Mouse (Mus musculus) embryonic facial prominence, embryonic 13.5 days (tissue): ENCODE results near the gene St3gal4. TPM values are rescaled to one million over a fixed set of nuclear protein-coding genes. Genes with fewer than 3 reads are reported as not detected.

Experiments
- ATAC-seq: fragments of 200-750 bp; cut with Nextera tagmentation; 2 replicates; pipeline ENCODE4 v1.8.0; 2017; ENCODE audit warnings: low read depth; ENCODE audit not compliant: insufficient number of reproducible peaks, insufficient read depth, low FRiP score, low TSS enrichment
- H3K27ac ChIP-seq: fragments of 300-500 bp; sonication (generic); 2 replicates; pipeline ENCODE4 v1.5.1; 2015; ENCODE audit warnings: moderate library complexity, mild to moderate bottlenecking, inconsistent platforms
- H3K27me3 ChIP-seq: fragments of 300-500 bp; sonication (generic); 2 replicates; pipeline ENCODE4 v1.6.1; 2015; ENCODE audit warnings: mild to moderate bottlenecking, inconsistent platforms
- H3K36me3 ChIP-seq: fragments of 300-500 bp; sonication (generic); 2 replicates; pipeline ENCODE4 v1.6.1; 2015; ENCODE audit warnings: mild to moderate bottlenecking, inconsistent platforms
- H3K4me1 ChIP-seq: fragments of 300-500 bp; sonication (generic); 2 replicates; pipeline ENCODE4 v1.6.1; 2015; ENCODE audit warnings: inconsistent platforms
- H3K4me2 ChIP-seq: fragments of 300-500 bp; sonication (generic); 2 replicates; pipeline ENCODE4 v1.6.1; 2015; ENCODE audit warnings: moderate library complexity, mild to moderate bottlenecking, inconsistent platforms
- H3K4me3 ChIP-seq: fragments of 300-500 bp; sonication (generic); 2 replicates; pipeline ENCODE4 v1.5.1; 2015; ENCODE audit warnings: mild to moderate bottlenecking, inconsistent platforms
- H3K9ac ChIP-seq: fragments of 300-500 bp; sonication (generic); 2 replicates; pipeline ENCODE4 v1.6.1; 2015; ENCODE audit warnings: mild to moderate bottlenecking, inconsistent platforms
- H3K9me3 ChIP-seq: fragments of 300-500 bp; sonication (generic); 2 replicates; pipeline ENCODE4 v1.6.1; 2016; ENCODE audit warnings: inconsistent platforms
- WGBS: fragments of 180-500 bp; shearing (Covaris S2); methylation state at CpG from one replicate; pipeline ENCODE4 v1.1.7; 2015; ENCODE audit warnings: mixed read lengths; 5-methylcytosine and 5-hydroxymethylcytosine counted together
- polyA plus RNA-seq: library from polyadenylated mRNA; unstranded; fragments of >200 nt; fragmentation: Nextera tagmentation; extraction: Ambion mirVana; gene quantifications from 2 replicates; pipeline ENCODE4 v1.2.1, GENCODE M21; 2015

Gene St3gal4
- polyA plus RNA-seq, 1 experiment from 2014 or later: 42.0 TPM

DNA sequence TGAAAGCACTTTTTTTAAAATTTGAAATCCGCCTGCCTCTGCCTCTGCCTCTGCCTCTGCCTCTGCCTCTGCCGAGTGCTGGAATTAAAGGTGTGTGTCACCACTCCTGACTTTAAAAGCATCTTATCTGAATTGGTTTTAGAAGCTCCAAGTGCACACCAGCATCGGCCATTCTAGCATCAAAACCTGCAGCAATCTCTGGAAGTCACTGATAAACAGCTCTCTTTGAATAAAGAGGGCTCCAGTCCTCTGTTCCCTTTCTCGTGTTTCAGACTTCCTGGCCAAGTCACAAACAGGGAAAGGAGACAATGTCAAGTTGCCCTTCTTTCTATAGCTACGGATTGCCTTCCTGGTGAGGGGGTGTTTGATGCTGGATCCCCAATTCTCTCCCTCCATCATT is 79.2 kb downstream of the St3gal4 start:
- H3K36me3 ChIP-seq: no peaks in the 10 kb centered on the region
- H3K4me2 ChIP-seq: no peak overlapping the region
- no peak for ATAC-seq
- no peak overlapping the region for H3K9ac ChIP-seq
- H3K27me3 ChIP-seq: 0 out of 2 replicates have a peak, but pooled peaks cover 2% of the 10 kb centered on the region
- 40% methylated on average over 5 of the region's 5 CpGs for WGBS
- H3K9me3 ChIP-seq: no peaks in the 10 kb centered on the region; the same call in 1 of the 2 replicates
- peak overlapping the region; percentile 18; the same call in 1 of the 2 replicates for H3K27ac ChIP-seq
- H3K4me1 ChIP-seq: peaks cover 40% of the 10 kb centered on the region
- H3K4me3 ChIP-seq: no peak overlapping the region

- H3K36me3 ChIP-seq: no peaks in the 10 kb centered on the region
- H3K9ac ChIP-seq: no peak overlapping the region
- H3K9me3 ChIP-seq: no peaks in the 10 kb centered on the region; the same call in 1 of the 2 replicates
- peak overlapping the region; percentile 41; the same call in 1 of the 2 replicates for H3K27ac ChIP-seq
- WGBS: 61% methylated on average over 7 of the region's 7 CpGs
- H3K27me3 ChIP-seq: 0 out of 2 replicates have a peak, but pooled peaks cover 5% of the 10 kb centered on the region
- no peak overlapping the region for H3K4me2 ChIP-seq
- H3K4me1 ChIP-seq: peaks cover 35% of the 10 kb centered on the region
- no peak overlapping the region for H3K4me3 ChIP-seq
- ATAC-seq: no peak
Observed at GRCm38 (mm10) chr9:35038922-35039586, 80.0 kb downstream of the St3gal4 start.

DNA sequence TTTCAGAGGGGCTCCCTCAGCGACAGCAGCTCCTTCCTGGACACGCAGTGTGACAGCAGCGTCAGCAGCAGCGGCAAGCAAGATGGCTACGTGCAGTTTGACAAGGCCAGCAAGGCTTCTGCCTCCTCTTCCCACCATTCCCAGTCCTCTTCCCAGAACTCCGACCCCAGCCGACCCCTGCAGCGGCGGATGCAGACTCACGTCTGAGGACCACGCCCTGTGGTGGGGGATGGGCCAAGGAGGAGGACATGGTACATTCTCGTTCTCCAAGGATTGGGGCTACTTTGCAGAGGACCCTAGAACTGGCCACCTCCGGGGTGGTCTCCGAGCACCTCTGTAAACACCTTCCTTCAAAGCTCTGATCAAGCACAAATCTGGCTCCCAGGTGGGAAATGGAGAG is 84.0 kb downstream of the St3gal4 start:
- no peak overlapping the region for H3K4me2 ChIP-seq
- 0 out of 2 replicates have a peak, but pooled peaks cover 5% of the 10 kb centered on the region for H3K27me3 ChIP-seq
- no peaks in the 10 kb centered on the region; the same call in 1 of the 2 replicates for H3K9me3 ChIP-seq
- peaks cover 17% of the 10 kb centered on the region; the same call in 1 of the 2 replicates for H3K4me1 ChIP-seq
- H3K9ac ChIP-seq: no peak overlapping the region
- no peaks in the 10 kb centered on the region for H3K36me3 ChIP-seq
- 43% methylated on average over 14 of the region's 14 CpGs for WGBS
- no peak for ATAC-seq
- H3K27ac ChIP-seq: no peak overlapping the region
- H3K4me3 ChIP-seq: no peak overlapping the region

DNA sequence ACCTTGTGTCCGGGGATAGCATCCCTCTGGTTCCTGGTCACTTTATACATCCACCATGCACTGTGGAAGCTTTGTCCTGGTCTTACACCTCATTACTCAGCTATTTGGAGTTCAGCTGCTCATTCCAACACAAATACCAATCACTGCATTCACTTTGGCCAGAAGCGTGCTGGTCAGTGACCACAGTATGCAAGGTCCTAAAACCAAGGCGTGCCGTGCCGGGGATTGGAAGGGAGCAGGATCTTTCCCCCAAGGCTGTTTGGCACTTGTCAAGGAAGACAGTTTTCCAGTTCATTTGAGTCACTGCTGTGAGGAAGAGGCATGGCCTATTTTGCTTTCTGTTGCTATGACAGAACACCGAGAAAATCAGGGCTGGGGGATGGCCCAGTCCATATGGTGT is 86.6 kb downstream of the St3gal4 start:
- no peak overlapping the region for H3K4me2 ChIP-seq
- no peak overlapping the region for H3K4me3 ChIP-seq
- 65% methylated on average over 6 of the region's 6 CpGs for WGBS
- peaks cover 7% of the 10 kb centered on the region; the same call in 1 of the 2 replicates for H3K4me1 ChIP-seq
- no peak for ATAC-seq
- no peaks in the 10 kb centered on the region; the same call in 1 of the 2 replicates for H3K9me3 ChIP-seq
- no peak overlapping the region for H3K9ac ChIP-seq
- H3K36me3 ChIP-seq: no peaks in the 10 kb centered on the region
- H3K27me3 ChIP-seq: peaks cover 5% of the 10 kb centered on the region; the same call in 1 of the 2 replicates
- no peak overlapping the region for H3K27ac ChIP-seq

GRCm38 (mm10) chr9:35030823-35031222 is 88.2 kb downstream of the St3gal4 start:
- Histone ChIP-seq H3K4me3 (no peak overlapping the region), H3K4me2 (no peak overlapping the region), H3K4me1 (peaks cover 20% of the 10 kb centered on the region), H3K9me3 (no peaks in the 10 kb centered on the region), H3K9ac (no peak overlapping the region), H3K27me3 (peaks cover 5% of the 10 kb centered on the region; the same call in 1 of the 2 replicates), H3K27ac (no peak overlapping the region), H3K36me3 (no peaks in the 10 kb centered on the region)
- no peak for ATAC-seq
- WGBS: 65% methylated on average over 5 of the region's 5 CpGs

- no peak for ATAC-seq
Observed at GRCm38 (mm10) chr9:35027382-35027997, 91.6 kb downstream of the St3gal4 start.

DNA sequence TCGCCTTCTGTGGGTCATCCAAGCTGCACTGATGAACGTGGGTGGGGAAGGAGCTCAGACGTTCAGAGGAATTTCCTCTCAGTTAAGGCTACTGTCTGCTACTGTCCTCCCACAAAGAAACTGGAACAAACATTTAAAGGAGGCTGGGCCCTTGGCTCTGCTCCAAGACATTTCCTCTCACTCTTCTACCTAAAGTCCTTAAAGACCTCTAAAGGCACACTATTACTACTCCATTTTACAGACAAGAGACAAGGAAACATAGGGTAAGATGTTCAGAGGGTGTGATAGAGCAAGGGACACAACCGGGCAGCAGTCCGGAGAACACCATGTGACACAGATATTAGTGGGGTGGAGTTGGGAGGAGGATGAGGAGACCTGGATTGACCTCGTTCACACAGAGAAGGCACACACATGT is 92.2 kb downstream of the St3gal4 start:
- WGBS: 57% methylated on average over 6 of the region's 6 CpGs

More at GRCm38 (mm10) chr9:35027382-35027997, 91.6 kb downstream of the St3gal4 start:
- WGBS: 77% methylated on average over 6 of the region's 6 CpGs
- Histone ChIP-seq H3K36me3 (no peaks in the 10 kb centered on the region), H3K27ac (no peak overlapping the region), H3K27me3 (peaks cover 8% of the 10 kb centered on the region), H3K4me2 (no peak overlapping the region), H3K9ac (no peak overlapping the region), H3K4me3 (no peak overlapping the region), H3K9me3 (no peaks in the 10 kb centered on the region), H3K4me1 (peaks cover 29% of the 10 kb centered on the region)

DNA sequence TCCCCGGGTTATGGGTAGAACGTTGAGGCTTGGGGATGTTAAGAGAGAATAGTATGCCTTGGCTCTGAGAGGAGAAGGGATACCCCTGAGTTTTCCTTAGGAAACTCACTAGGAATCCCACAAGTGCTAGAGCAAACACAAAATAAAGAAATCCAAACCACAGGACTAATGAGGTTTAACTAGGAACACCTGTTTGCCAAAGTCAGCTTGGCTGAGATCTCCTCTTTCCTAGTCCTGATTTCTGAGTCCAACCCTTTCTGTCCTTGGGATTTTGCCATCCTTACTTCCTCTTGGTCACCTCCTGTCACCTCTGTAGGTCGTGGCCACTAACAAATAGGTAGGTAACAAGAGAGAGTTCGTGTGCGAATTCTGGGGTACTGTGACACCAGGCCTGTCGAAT is 92.8 kb downstream of the St3gal4 start:
- Histone ChIP-seq H3K4me2 (no peak overlapping the region), H3K27ac (no peak overlapping the region), H3K4me3 (no peak overlapping the region), H3K4me1 (peaks cover 29% of the 10 kb centered on the region), H3K27me3 (peaks cover 8% of the 10 kb centered on the region), H3K9ac (no peak overlapping the region), H3K36me3 (no peaks in the 10 kb centered on the region), H3K9me3 (no peaks in the 10 kb centered on the region)
- 40% methylated on average over 6 of the region's 6 CpGs for WGBS
- no peak for ATAC-seq

More for the DNA sequence above, 92.2 kb downstream of the St3gal4 start:
- no peak overlapping the region for H3K27ac ChIP-seq
- no peak overlapping the region for H3K4me3 ChIP-seq
- no peak overlapping the region for H3K4me2 ChIP-seq
- no peak for ATAC-seq
- H3K36me3 ChIP-seq: no peaks in the 10 kb centered on the region
- H3K9ac ChIP-seq: no peak overlapping the region
- H3K4me1 ChIP-seq: peaks cover 29% of the 10 kb centered on the region
- H3K27me3 ChIP-seq: peaks cover 8% of the 10 kb centered on the region
- no peaks in the 10 kb centered on the region for H3K9me3 ChIP-seq

- Histone ChIP-seq H3K9ac (peak overlapping the region; percentile 65), H3K4me2 (peak overlapping the region; percentile 68), H3K4me1 (peaks cover 29% of the 10 kb centered on the region), H3K4me3 (peak overlapping the region; percentile 40), H3K27me3 (peaks cover 8% of the 10 kb centered on the region), H3K27ac (no peak overlapping the region), H3K9me3 (no peaks in the 10 kb centered on the region), H3K36me3 (no peaks in the 10 kb centered on the region)
- ATAC-seq: no peak
- WGBS: 3% methylated on average over 25 of the region's 25 CpGs
Observed at GRCm38 (mm10) chr9:35024591-35025496, 94.2 kb downstream of the St3gal4 start.

- Histone ChIP-seq H3K9ac (no peak overlapping the region), H3K4me1 (peaks cover 39% of the 10 kb centered on the region), H3K36me3 (no peaks in the 10 kb centered on the region), H3K27me3 (peaks cover 14% of the 10 kb centered on the region), H3K9me3 (no peaks in the 10 kb centered on the region), H3K27ac (no peak overlapping the region), H3K4me2 (no peak overlapping the region), H3K4me3 (no peak overlapping the region)
- no peak for ATAC-seq
- WGBS: 92% methylated on average over 1 of the region's 1 CpGs
Observed at GRCm38 (mm10) chr9:35021744-35022143, 97.3 kb downstream of the St3gal4 start.

- H3K4me3 ChIP-seq: no peak overlapping the region
- no peaks in the 10 kb centered on the region for H3K9me3 ChIP-seq
- ATAC-seq: no peak
- H3K4me2 ChIP-seq: no peak overlapping the region
- no peak overlapping the region for H3K9ac ChIP-seq
- H3K27ac ChIP-seq: no peak overlapping the region
- WGBS: 62% methylated on average over 11 of the region's 11 CpGs
- H3K27me3 ChIP-seq: peaks cover 16% of the 10 kb centered on the region
- H3K36me3 ChIP-seq: no peaks in the 10 kb centered on the region
- H3K4me1 ChIP-seq: peaks cover 23% of the 10 kb centered on the region
Observed at GRCm38 (mm10) chr9:35020015-35020653, 98.9 kb downstream of the St3gal4 start.
